Mouse (Mus musculus): Measurements from ENCODE around the gene Katnb1. TPM values are rescaled to one million over a fixed set of nuclear protein-coding genes. Genes with fewer than 3 reads are reported as not detected.

The Katnb1 gene
- polyA plus RNA-seq, 1 experiment from 2014 or later: 21.1 TPM

DNA sequence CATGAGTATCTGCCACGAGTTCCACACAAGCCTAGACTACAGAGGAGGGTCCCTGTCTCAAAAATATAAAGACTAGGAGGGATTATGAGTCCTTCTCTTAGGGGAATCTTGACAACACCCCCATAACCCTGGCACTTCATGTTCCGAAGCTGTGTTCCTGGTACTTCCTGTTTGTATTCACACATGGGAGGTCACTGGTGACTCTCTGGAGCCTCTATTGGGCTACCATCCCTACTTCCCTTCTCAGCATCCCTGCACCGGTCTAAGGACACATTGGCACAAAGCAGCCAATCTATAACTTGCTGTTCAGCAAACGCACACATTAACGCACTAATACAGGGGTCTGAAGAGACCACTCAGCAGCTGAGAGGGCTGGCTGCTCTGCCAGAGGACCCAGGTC is 51.0 kb downstream of the Katnb1 start:
- no peak overlapping the region for H3K9ac ChIP-seq
- no peak for ATAC-seq (ENCODE audit: insufficient number of reproducible peaks, low FRiP score, low TSS enrichment, low read depth)
- H3K27ac ChIP-seq: no peak overlapping the region
- H3K9me3 ChIP-seq: no peaks in the 10 kb centered on the region
- no peak overlapping the region for H3K4me3 ChIP-seq
- no peak overlapping the region for H3K4me2 ChIP-seq
- peaks cover 6% of the 10 kb centered on the region; the same call in 1 of the 2 replicates for H3K4me1 ChIP-seq
- H3K36me3 ChIP-seq: peaks cover 41% of the 10 kb centered on the region
- 79% methylated on average over 5 of the region's 5 CpGs for WGBS
- H3K27me3 ChIP-seq: peaks cover 4% of the 10 kb centered on the region; the same call in 1 of the 2 replicates

DNA sequence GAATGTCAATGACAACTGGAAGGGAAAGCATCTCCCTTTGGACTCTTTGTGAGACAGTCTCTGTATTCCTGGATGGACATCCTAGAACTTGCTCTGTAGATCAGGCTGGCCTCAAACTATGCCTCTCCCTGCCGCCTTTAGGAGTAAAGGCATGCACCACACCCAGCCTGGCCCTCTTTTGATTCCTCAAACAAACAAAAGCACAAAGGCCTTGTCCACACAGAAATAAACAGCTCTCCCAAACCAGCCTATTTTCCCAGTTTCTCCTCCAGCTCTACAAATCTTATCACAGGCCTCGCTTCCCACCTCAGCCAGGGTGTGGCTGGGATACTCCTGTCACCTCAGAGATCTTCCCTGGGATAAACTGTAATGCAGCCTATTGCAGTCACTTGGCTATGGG is 53.2 kb downstream of the Katnb1 start:
- WGBS: 94% methylated on average over 2 of the region's 2 CpGs

DNA sequence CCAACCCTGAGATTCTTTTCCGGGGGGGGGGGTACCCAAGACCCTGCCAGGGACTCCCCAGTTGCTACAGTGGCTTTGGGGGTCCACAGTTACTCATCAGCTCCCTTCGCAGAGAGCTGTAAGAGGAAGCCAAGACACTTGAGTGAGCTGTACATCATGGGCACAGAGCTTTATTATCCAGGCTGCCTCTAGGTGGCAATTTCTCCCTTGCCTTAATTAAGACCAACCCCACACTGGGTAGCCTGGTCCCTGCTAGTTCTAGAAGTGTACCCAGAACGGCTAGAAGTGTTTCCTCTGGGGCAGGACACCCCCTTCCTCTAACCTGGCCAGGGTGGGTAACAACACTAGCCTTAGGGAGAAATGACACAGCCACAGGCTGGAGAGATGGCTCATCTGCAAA is 54.3 kb downstream of the Katnb1 start:
- ATAC-seq (ENCODE audit: insufficient number of reproducible peaks, low FRiP score, low TSS enrichment, low read depth): no peak
- WGBS: 54% methylated on average over 3 of the region's 3 CpGs

More for the DNA sequence above, 53.2 kb downstream of the Katnb1 start:
- H3K4me1 ChIP-seq: peaks cover 24% of the 10 kb centered on the region
- no peak overlapping the region for H3K9ac ChIP-seq
- H3K4me3 ChIP-seq: no peak overlapping the region
- ATAC-seq (ENCODE audit: insufficient number of reproducible peaks, low FRiP score, low TSS enrichment, low read depth): no peak
- H3K27ac ChIP-seq: no peak overlapping the region
- H3K27me3 ChIP-seq: peaks cover 12% of the 10 kb centered on the region; the same call in 1 of the 2 replicates
- H3K9me3 ChIP-seq: no peaks in the 10 kb centered on the region
- no peak overlapping the region for H3K4me2 ChIP-seq
- peaks cover 22% of the 10 kb centered on the region for H3K36me3 ChIP-seq

DNA sequence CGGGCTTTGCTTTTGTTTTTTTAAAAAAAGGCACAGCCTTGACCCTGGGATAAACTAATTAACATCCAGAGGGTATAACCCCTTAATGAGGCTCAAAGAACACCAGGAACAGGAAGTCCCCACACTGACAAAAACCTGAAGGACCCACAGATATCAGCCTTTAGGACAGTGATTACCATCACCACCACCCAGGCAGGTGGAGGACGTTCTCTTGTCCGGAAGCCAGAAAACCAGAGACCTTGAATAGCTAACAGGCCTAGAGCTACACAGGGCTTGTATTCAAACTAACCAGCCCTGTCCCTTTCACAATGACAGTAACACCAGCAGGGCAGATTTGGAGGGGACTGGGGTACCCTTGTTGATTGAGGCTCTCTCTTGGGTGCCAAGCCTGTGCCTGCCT is 55.2 kb downstream of the Katnb1 start:
- H3K36me3 ChIP-seq: peaks cover 17% of the 10 kb centered on the region
- no peak overlapping the region for H3K27ac ChIP-seq
- no peak overlapping the region for H3K9ac ChIP-seq
- H3K27me3 ChIP-seq: peaks cover 12% of the 10 kb centered on the region; the same call in 1 of the 2 replicates
- H3K4me1 ChIP-seq: peaks cover 36% of the 10 kb centered on the region
- no peak overlapping the region for H3K4me2 ChIP-seq
- no peak overlapping the region for H3K4me3 ChIP-seq
- no peak for ATAC-seq (ENCODE audit: insufficient number of reproducible peaks, low FRiP score, low TSS enrichment, low read depth)
- no peaks in the 10 kb centered on the region for H3K9me3 ChIP-seq
- WGBS: 72% methylated on average over 3 of the region's 3 CpGs

More for the DNA sequence above, 54.3 kb downstream of the Katnb1 start:
- Histone ChIP-seq H3K4me1 (peaks cover 29% of the 10 kb centered on the region), H3K27me3 (peaks cover 12% of the 10 kb centered on the region; the same call in 1 of the 2 replicates), H3K9me3 (no peaks in the 10 kb centered on the region), H3K4me3 (no peak overlapping the region), H3K4me2 (no peak overlapping the region), H3K9ac (no peak overlapping the region), H3K27ac (no peak overlapping the region), H3K36me3 (peaks cover 20% of the 10 kb centered on the region)

DNA sequence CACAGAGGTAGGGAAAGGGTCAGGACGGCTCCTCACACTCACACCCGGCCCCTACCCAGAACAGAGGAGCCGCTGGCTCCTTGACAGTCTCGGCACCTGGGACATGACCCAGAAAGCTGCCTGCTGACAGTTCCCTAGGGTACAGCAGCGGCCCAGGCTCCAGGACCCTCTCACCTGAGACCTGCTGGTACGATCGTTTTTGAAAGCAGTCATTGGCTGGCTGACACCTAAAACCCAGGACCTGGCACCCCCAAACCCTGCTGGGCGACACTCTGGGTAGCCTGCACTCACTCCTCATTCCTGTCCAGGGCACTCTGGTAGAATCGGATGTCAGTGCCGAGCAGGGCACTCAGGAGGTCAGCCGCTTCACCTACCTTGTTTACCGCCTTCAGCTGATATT is 56.2 kb downstream of the Katnb1 start:
- Histone ChIP-seq H3K36me3 (peaks cover 17% of the 10 kb centered on the region), H3K4me2 (peak overlapping the region; percentile 64), H3K9me3 (no peaks in the 10 kb centered on the region), H3K9ac (no peak overlapping the region), H3K4me1 (peaks cover 44% of the 10 kb centered on the region), H3K27me3 (peaks cover 12% of the 10 kb centered on the region; the same call in 1 of the 2 replicates), H3K4me3 (peak overlapping the region; percentile 33), H3K27ac (peak overlapping the region; percentile 6; the same call in 1 of the 2 replicates)
- WGBS: 46% methylated on average over 12 of the region's 12 CpGs
- no peak for ATAC-seq (ENCODE audit: insufficient number of reproducible peaks, low FRiP score, low TSS enrichment, low read depth)

DNA sequence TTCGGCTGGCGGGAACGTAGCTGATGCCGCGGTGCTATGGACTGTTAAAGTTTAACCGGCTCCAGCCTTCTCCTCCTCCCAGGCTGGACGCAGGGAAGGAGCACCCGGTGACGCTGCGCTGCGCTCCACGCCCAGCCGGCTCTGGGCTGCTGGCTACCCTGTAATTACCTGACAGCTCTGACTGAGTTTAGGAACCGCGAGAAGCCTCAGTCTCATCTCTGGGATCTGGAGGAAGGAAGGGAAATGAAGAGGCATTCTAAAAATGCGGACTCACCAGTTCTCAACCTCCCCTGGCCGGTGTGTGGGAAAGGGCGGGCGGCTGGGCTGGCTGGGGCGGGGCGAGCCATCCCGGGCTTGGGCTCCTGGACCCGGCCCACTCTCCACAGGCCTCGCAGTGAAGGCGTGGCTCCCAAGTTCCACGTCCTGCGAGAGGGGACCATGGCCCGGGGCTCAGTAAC is 56.7 kb downstream of the Katnb1 start:
- 0 out of 2 replicates have a peak, but pooled peaks have one; percentile 17 for ATAC-seq (ENCODE audit: insufficient number of reproducible peaks, low FRiP score, low TSS enrichment, low read depth)
- WGBS: 7% methylated on average over 28 of the region's 28 CpGs
- no peak overlapping the region for H3K9ac ChIP-seq
- H3K36me3 ChIP-seq: peaks cover 17% of the 10 kb centered on the region
- peak overlapping the region; percentile 51; the same call in 1 of the 2 replicates for H3K27ac ChIP-seq
- peak overlapping the region; percentile 64 for H3K4me2 ChIP-seq
- peak overlapping the region; percentile 33 for H3K4me3 ChIP-seq
- peaks cover 48% of the 10 kb centered on the region for H3K4me1 ChIP-seq
- H3K9me3 ChIP-seq: no peaks in the 10 kb centered on the region
- H3K27me3 ChIP-seq: peaks cover 12% of the 10 kb centered on the region; the same call in 1 of the 2 replicates

DNA sequence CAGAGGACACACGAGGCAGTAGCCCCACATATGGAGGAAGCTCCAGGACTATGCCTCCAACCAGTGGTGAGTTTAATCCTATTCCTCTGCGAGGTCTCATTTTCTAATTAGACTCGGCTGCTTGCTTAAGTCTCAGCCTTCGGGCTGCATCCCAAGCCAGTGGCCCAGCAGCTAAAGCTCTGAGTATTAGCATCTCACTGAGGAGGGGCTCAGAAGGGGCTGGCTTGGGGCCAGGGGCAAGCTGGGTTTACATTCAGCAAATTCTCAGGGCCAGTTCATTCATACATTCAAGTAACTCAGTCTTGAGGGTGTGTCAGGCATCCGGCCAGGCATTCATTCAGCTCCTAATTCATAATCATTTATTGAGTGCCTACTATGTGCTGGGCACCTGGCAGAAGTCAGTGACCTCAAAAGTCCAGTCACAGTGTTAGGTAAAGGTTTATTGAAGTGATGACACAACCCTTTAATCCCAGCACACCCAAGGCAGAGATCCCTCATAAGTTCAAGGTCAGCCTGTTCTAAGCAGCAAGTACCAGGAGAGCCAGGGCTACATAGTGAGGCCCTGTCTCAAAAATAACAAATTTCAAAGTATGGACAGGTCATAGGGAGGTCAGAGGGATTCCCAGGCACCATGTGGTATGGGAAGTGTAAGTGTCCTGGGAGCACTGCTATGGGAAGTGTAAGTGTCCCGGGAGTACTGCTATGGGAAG is 57.5 kb downstream of the Katnb1 start:
- Histone ChIP-seq H3K4me2 (peak overlapping the region; percentile 64), H3K27me3 (peaks cover 12% of the 10 kb centered on the region; the same call in 1 of the 2 replicates), H3K4me3 (peak overlapping the region; percentile 33), H3K9me3 (no peaks in the 10 kb centered on the region), H3K9ac (no peak overlapping the region), H3K27ac (0 out of 2 replicates have a peak overlapping the region, but pooled peaks have one; percentile 51), H3K36me3 (peaks cover 9% of the 10 kb centered on the region), H3K4me1 (peaks cover 57% of the 10 kb centered on the region)
- ATAC-seq (ENCODE audit: insufficient number of reproducible peaks, low FRiP score, low TSS enrichment, low read depth): no peak
- WGBS: 26% methylated on average over 6 of the region's 6 CpGs

DNA sequence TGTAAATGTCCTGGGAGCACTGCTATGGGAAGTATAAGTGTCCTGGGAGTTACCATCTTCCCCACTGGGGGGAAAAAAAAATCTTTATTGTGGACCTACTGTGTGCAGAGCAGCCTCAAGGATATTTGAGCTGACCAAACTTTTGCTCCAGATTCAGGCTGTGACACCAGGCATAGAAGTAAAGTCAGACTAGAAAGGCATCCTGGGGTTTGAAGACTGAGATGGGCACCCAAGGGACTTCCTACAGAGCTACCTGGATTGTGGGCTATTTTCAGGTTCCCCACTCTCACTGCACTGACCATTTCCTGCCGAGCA is 58.0 kb downstream of the Katnb1 start:
- H3K9me3 ChIP-seq: no peaks in the 10 kb centered on the region
- H3K4me2 ChIP-seq: no peak overlapping the region
- no peak overlapping the region for H3K4me3 ChIP-seq
- peaks cover 12% of the 10 kb centered on the region; the same call in 1 of the 2 replicates for H3K27me3 ChIP-seq
- H3K9ac ChIP-seq: no peak overlapping the region
- H3K36me3 ChIP-seq: peaks cover 7% of the 10 kb centered on the region; the same call in 1 of the 2 replicates
- no peak for ATAC-seq (ENCODE audit: insufficient number of reproducible peaks, low FRiP score, low TSS enrichment, low read depth)
- H3K27ac ChIP-seq: no peak overlapping the region
- 38% methylated on average over 1 of the region's 1 CpGs for WGBS
- peaks cover 61% of the 10 kb centered on the region for H3K4me1 ChIP-seq

DNA sequence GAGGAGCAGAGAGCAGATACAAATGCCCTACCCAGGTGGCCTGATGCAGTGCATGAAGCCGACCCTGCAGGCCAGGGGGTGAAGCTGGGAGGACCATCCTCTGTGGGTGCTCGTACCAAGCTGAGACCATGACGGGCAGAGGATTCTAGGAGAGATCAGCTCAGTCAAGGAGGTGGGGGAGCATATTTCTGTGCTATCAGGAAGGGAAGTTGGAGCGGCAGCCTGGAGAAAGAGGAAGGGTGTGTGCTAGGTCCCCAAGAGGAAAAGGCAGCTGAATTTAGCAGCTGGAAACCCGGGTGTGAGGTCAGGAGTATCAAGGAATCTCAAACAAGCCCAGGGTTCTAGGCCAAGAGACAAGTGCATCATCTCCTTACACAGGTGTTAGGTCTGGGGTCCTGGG is 59.6 kb downstream of the Katnb1 start:
- H3K9ac ChIP-seq: no peak overlapping the region
- 66% methylated on average over 5 of the region's 5 CpGs for WGBS
- peaks cover 12% of the 10 kb centered on the region; the same call in 1 of the 2 replicates for H3K27me3 ChIP-seq
- no peaks in the 10 kb centered on the region for H3K36me3 ChIP-seq
- no peak overlapping the region for H3K27ac ChIP-seq
- H3K4me2 ChIP-seq: peak overlapping the region; percentile 80; the same call in 1 of the 2 replicates
- ATAC-seq (ENCODE audit: insufficient number of reproducible peaks, low FRiP score, low TSS enrichment, low read depth): no peak
- H3K4me1 ChIP-seq: peaks cover 64% of the 10 kb centered on the region
- H3K4me3 ChIP-seq: no peak overlapping the region
- no peaks in the 10 kb centered on the region for H3K9me3 ChIP-seq

DNA sequence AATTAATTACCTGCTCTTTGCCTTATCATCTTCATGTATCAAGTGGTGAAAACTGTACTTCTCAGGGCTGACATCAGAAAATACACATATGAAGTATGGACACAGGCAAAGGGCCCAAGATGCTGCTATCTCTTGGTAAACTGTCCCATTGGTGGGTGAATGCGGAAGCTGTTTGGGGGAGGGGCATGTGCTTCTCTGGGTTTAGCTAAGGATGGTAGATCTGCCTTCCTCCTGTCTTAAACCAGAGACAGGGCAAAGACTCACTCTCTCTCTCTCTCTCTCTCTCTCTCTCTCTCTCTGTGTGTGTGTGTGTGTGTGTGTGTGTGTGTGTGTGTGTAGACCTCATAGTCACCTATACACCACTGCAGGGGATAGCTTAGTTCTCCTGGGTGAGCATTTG is 60.0 kb downstream of the Katnb1 start:
- 93% methylated on average over 1 of the region's 1 CpGs for WGBS
- Histone ChIP-seq H3K4me2 (peak overlapping the region; percentile 80; the same call in 1 of the 2 replicates), H3K4me3 (no peak overlapping the region), H3K4me1 (peaks cover 64% of the 10 kb centered on the region), H3K9me3 (no peaks in the 10 kb centered on the region), H3K27me3 (peaks cover 12% of the 10 kb centered on the region; the same call in 1 of the 2 replicates), H3K36me3 (no peaks in the 10 kb centered on the region), H3K27ac (no peak overlapping the region), H3K9ac (no peak overlapping the region)
- ATAC-seq (ENCODE audit: insufficient number of reproducible peaks, low FRiP score, low TSS enrichment, low read depth): no peak

DNA sequence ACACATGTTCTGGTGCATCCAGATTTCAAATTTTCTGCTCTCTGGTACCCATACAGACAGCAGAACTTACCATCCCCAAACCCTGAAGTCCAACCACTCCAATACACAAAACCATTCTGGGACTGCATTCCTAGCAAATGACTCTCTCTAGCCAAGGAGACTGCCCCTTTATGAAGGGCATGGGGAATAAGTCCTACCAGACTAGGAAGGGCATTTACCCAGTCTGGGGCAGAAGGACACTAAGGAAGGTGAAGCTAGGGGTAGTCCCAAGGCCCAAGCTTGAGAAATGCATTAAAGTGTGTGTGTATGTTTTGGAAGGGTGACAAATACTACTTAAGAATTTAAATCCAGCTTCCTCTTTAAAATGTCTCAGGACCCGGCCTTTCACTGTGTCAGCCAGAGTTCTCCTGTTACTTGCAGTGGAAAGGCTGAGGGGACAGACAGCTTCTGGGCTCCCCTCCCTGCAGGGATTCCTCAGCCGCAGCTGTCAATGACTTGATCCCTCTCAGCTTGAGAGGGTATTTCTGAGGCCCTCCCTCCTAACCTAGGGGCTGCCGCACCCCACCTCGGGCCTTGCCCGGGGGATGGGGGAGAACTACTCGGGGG is 60.6 kb downstream of the Katnb1 start:
- H3K9me3 ChIP-seq: no peaks in the 10 kb centered on the region
- WGBS: under 1% methylated on average over 6 of the region's 6 CpGs
- peak overlapping the region; percentile 71 for H3K27ac ChIP-seq
- ATAC-seq (ENCODE audit: insufficient number of reproducible peaks, low FRiP score, low TSS enrichment, low read depth): no peak
- H3K4me2 ChIP-seq: peak overlapping the region; percentile 80
- H3K4me3 ChIP-seq: peak overlapping the region; percentile 57
- H3K36me3 ChIP-seq: no peaks in the 10 kb centered on the region
- H3K4me1 ChIP-seq: peaks cover 64% of the 10 kb centered on the region
- peak overlapping the region; percentile 65 for H3K9ac ChIP-seq
- peaks cover 12% of the 10 kb centered on the region; the same call in 1 of the 2 replicates for H3K27me3 ChIP-seq
